In genomic region chrY:90740013-90740561, GRCm38 (mm10) we compare ENCODE assay signal across 8 mouse cellular contexts. TPM values are rescaled to one million over a fixed set of nuclear protein-coding genes. Genes with fewer than 3 reads are reported as not detected.
DNase-seq lines count a peak whose midpoint lies in the region; ATAC-seq and TF ChIP-seq lines count a peak whose summit lies in the region.
"Had no signal": no experiment of that assay in that cellular context is flagged by ENCODE, and none has a peak within 500 bp of the region (broad histone marks: within the 10 kb centered on the region; RNA-seq: fewer than 3 reads in every experiment).

No protein-coding gene starts in this region.

- no peak overlapping the region for H3K9ac ChIP-seq in midbrain, embryonic 14.5 days (replicated peaks; ENCODE audit: low read length)
- H3K9ac ChIP-seq in midbrain, embryonic 16.5 days (ENCODE audit: low read depth, low read length) = no peak overlapping the region
- H3K9ac ChIP-seq in lung, embryonic 14.5 days = no peak overlapping the region
- H3K9ac ChIP-seq: heart, embryonic 15.5 days had no signal

- H3K27me3 ChIP-seq in midbrain, embryonic 14.5 days (ENCODE audit: control insufficient read depth, insufficient read depth, low read length) = no peaks in the 10 kb centered on the region
- no peaks in the 10 kb centered on the region for H3K27me3 ChIP-seq in midbrain, embryonic 16.5 days (ENCODE audit: control insufficient read depth, insufficient read depth, low read depth, low read length)
- H3K27me3 ChIP-seq in embryonic facial prominence, embryonic 10.5 days (replicated peaks; ENCODE audit: low read depth, poor library complexity, severe bottlenecking) = no peaks in the 10 kb centered on the region
- H3K27me3 ChIP-seq in lung, embryonic 14.5 days (ENCODE audit: insufficient read depth, low read length) = no peaks in the 10 kb centered on the region
- H3K27me3 ChIP-seq: heart, embryonic 15.5 days had no signal

- DNase-seq in midbrain, embryonic 14.5 days = peak; percentile 75
- DNase-seq in embryonic facial prominence, embryonic 10.5 days (ENCODE audit: low spot score) = peak; percentile 78
- peak; percentile 85 for DNase-seq in lung, embryonic 14.5 days
- DNase-seq in spleen, adult 18-20 months = peak; percentile 19 to 78

- H3K27ac ChIP-seq in midbrain, embryonic 14.5 days (replicated peaks; ENCODE audit: low read depth, low read length) = no peak overlapping the region
- no peak overlapping the region for H3K27ac ChIP-seq in midbrain, embryonic 16.5 days (ENCODE audit: low read length)
- no peak overlapping the region for H3K27ac ChIP-seq in embryonic facial prominence, embryonic 10.5 days (replicated peaks)
- H3K27ac ChIP-seq in lung, embryonic 14.5 days (ENCODE audit: low read depth) = no peak overlapping the region
- H3K27ac ChIP-seq: heart, embryonic 15.5 days had no signal

- H3K4me1 ChIP-seq in midbrain, embryonic 14.5 days (ENCODE audit: control insufficient read depth, insufficient read depth, low read length) = no peaks in the 10 kb centered on the region
- no peaks in the 10 kb centered on the region for H3K4me1 ChIP-seq in midbrain, embryonic 16.5 days (ENCODE audit: control insufficient read depth, insufficient read depth, low read length)
- H3K4me1 ChIP-seq in embryonic facial prominence, embryonic 10.5 days = no peaks in the 10 kb centered on the region
- no peaks in the 10 kb centered on the region for H3K4me1 ChIP-seq in lung, embryonic 14.5 days (ENCODE audit: insufficient read depth)
- H3K4me1 ChIP-seq: heart, embryonic 15.5 days had no signal

- peaks cover 57% of the 10 kb centered on the region for H3K9me3 ChIP-seq in midbrain, embryonic 14.5 days (ENCODE audit: control insufficient read depth, low read length)
- peaks cover 40% of the 10 kb centered on the region for H3K9me3 ChIP-seq in midbrain, embryonic 16.5 days (replicated peaks; ENCODE audit: control insufficient read depth, low read length, poor library complexity, severe bottlenecking)
- H3K9me3 ChIP-seq in embryonic facial prominence, embryonic 10.5 days = peaks cover 69% of the 10 kb centered on the region
- peaks cover 56% of the 10 kb centered on the region for H3K9me3 ChIP-seq in lung, embryonic 14.5 days (ENCODE audit: low read depth, low read length)

- no peak for TF ChIP-seq CTCF in lung, embryonic 14.5 days (IDR thresholded peaks at IDR 0.05; ENCODE audit: low read depth)

- 56% methylated on average over 14 of the region's 14 CpGs for WGBS in midbrain, embryonic 14.5 days
- 47% methylated on average over 14 of the region's 14 CpGs for WGBS in midbrain, embryonic 16.5 days
- WGBS in embryonic facial prominence, embryonic 10.5 days = 46% methylated on average over 14 of the region's 14 CpGs
- WGBS in lung, embryonic 14.5 days = 54% methylated on average over 14 of the region's 14 CpGs

- peaks cover 48% of the 10 kb centered on the region for H3K36me3 ChIP-seq in midbrain, embryonic 14.5 days (ENCODE audit: control insufficient read depth, insufficient read depth, low read length)
- H3K36me3 ChIP-seq in midbrain, embryonic 16.5 days (ENCODE audit: control insufficient read depth, insufficient read depth, low read length) = peaks cover 17% of the 10 kb centered on the region
- H3K36me3 ChIP-seq in embryonic facial prominence, embryonic 10.5 days (replicated peaks) = peaks cover 55% of the 10 kb centered on the region
- H3K36me3 ChIP-seq in lung, embryonic 14.5 days (ENCODE audit: insufficient read depth) = peaks cover 54% of the 10 kb centered on the region

- H3K4me3 ChIP-seq in midbrain, embryonic 14.5 days (replicated peaks; ENCODE audit: low read depth, low read length) = no peak overlapping the region
- H3K4me3 ChIP-seq in midbrain, embryonic 16.5 days (ENCODE audit: low read depth, low read length) = no peak overlapping the region
- H3K4me3 ChIP-seq in embryonic facial prominence, embryonic 10.5 days = no peak overlapping the region
- no peak overlapping the region for H3K4me3 ChIP-seq in lung, embryonic 14.5 days (ENCODE audit: low read depth, low read length)
- H3K4me3 ChIP-seq: heart, embryonic 15.5 days had no signal

- no peak overlapping the region for H3K4me2 ChIP-seq in midbrain, embryonic 14.5 days (ENCODE audit: low read length)
- no peak overlapping the region for H3K4me2 ChIP-seq in midbrain, embryonic 16.5 days (ENCODE audit: low read length)
- no peak overlapping the region for H3K4me2 ChIP-seq in lung, embryonic 14.5 days
- H3K4me2 ChIP-seq: heart, embryonic 15.5 days had no signal

- ATAC-seq in midbrain, embryonic 14.5 days (ENCODE audit: low FRiP score, low TSS enrichment) = peak; percentile 18
- ATAC-seq in midbrain, embryonic 16.5 days = no peak
- ATAC-seq in activated CD4-positive, CD25-positive, alpha-beta regulatory T cell, adult 4 months = peak; percentile 57
- peak; percentile 16 to 22 for ATAC-seq in hematopoietic stem cell, adult 5-6 weeks (replicated peaks in 1 of 2; ENCODE audit: insufficient read depth in 1 of 2, low FRiP score in 2 of 2, low TSS enrichment in 1 of 2, low read depth in 1 of 2, poor library complexity in 2 of 2, severe bottlenecking in 2 of 2)
- no peak for ATAC-seq in lung, embryonic 14.5 days (ENCODE audit: insufficient read depth)

RNA-seq across cellular contexts. Expression of gene Gm21860, which starts 14.5 kb away (rescaled TPM):
- polyA plus RNA-seq in midbrain, embryonic 14.5 days (2014; fragmentation: Nextera tagmentation; extraction: Ambion mirVana) = not detected in 2 replicates
- not detected in 2 replicates for polyA plus RNA-seq in midbrain, embryonic 16.5 days (2015; fragmentation: Nextera tagmentation; extraction: Ambion mirVana)
- polyA plus RNA-seq in activated CD4-positive, CD25-positive, alpha-beta regulatory T cell, adult 4 months (2017; shearing (Covaris generic)) = not detected
- polyA plus RNA-seq in embryonic facial prominence, embryonic 10.5 days (2016; fragmentation: Nextera tagmentation; extraction: Ambion mirVana) = not detected in 2 replicates
- not detected in 2 replicates for total RNA-seq in hematopoietic stem cell, adult 5-6 weeks (2017)
- not detected in 2 replicates for polyA plus RNA-seq in lung, embryonic 14.5 days (2014; fragmentation: Nextera tagmentation; extraction: Ambion mirVana)
- polyA plus RNA-seq: heart, embryonic 15.5 days had no signal

RNA-seq across cellular contexts. Expression of gene Gm47283, which starts 44.5 kb away (rescaled TPM):
- not detected in 2 replicates for polyA plus RNA-seq in midbrain, embryonic 14.5 days (2014; fragmentation: Nextera tagmentation; extraction: Ambion mirVana)
- not detected in 2 replicates for polyA plus RNA-seq in midbrain, embryonic 16.5 days (2015; fragmentation: Nextera tagmentation; extraction: Ambion mirVana)
- polyA plus RNA-seq in activated CD4-positive, CD25-positive, alpha-beta regulatory T cell, adult 4 months (2017; shearing (Covaris generic)) = not detected
- polyA plus RNA-seq in embryonic facial prominence, embryonic 10.5 days (2016; fragmentation: Nextera tagmentation; extraction: Ambion mirVana) = not detected in 2 replicates
- not detected in 2 replicates for total RNA-seq in hematopoietic stem cell, adult 5-6 weeks (2017)
- polyA plus RNA-seq in lung, embryonic 14.5 days (2014; fragmentation: Nextera tagmentation; extraction: Ambion mirVana) = not detected in 2 replicates
- polyA plus RNA-seq: heart, embryonic 15.5 days had no signal

Comparison
In these comparisons a context has a peak if more than half of its experiments do, and no peak if none do; other contexts are left out.
1. ATAC-seq: peak in midbrain, embryonic 14.5 days (single experiment), activated CD4-positive, CD25-positive, alpha-beta regulatory T cell, adult 4 months (single experiment) and hematopoietic stem cell, adult 5-6 weeks (2 of 2); none in midbrain, embryonic 16.5 days (single experiment) and lung, embryonic 14.5 days (single experiment).
2. Peak in every context shown above with its lines, with median percentiles within 50 percentile points of each other: DNase-seq.